Mouse (Mus musculus) embryo, embryonic 9.5 days (tissue): ENCODE data around the gene Apoa2.

ENCODE experiments used
- DNase-seq: peaks from one replicate; pipeline ENCODE4 v3.0.0-alpha.2; 2017; ENCODE audit errors: extremely low spot score

The Apoa2 gene

DNA sequence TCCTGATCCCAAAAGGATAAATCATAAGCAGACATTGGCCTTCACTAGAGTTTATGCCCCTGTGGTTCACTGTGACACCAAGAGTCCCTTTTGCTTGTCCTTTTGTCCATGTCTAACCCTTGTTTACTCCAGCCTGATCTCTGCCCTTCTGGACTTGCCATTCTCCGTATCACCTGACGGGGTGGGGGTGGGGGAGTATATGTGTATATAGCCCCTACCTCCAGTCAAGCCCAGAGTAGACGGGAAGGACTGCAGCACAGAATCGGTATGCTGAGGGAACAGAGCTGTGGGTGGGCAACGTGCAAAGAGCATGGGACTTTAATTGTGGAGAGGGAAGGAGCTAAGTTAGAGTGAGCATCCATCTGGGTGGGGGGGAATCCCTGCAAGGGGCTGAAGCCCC, at the start of gene Apoa2:
Gene Apoa2, plus strand, starts transcription at position 198 of the 400 bp plus-strand sequence.
- no peak for DNase-seq

DNA sequence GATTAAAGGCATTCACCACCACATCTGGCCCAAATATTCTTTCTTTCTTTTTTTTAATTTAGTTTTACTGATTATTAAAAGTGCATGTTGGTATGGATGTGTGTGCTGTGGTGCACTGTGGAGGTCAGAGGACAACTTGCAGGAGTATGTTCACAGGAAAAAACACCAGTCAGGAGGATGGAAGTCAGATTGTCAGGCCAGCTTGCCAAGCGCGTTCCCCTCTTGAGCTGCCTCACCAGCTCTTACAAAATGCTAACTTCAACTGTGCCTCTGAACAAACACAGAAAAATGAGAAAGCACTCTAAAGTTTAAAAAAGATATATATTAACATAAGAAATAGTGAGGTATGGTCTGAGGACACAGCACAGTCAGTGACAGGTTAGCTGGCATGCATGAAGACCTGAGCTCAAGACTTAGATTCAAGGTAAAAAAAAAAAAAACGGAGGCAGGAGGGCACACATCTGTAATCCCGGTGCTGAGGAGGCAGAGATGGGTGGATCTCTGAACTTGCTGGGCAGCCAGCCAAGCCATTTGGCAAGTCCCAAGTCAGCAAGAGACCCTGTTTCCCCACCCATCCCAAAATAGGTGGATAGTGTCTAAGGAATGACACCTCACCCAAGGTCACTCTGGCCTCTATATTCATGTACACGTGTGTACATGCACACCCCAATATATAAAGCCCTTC, 45.2 kb upstream of the Apoa2 start:
- no peak for DNase-seq

DNA sequence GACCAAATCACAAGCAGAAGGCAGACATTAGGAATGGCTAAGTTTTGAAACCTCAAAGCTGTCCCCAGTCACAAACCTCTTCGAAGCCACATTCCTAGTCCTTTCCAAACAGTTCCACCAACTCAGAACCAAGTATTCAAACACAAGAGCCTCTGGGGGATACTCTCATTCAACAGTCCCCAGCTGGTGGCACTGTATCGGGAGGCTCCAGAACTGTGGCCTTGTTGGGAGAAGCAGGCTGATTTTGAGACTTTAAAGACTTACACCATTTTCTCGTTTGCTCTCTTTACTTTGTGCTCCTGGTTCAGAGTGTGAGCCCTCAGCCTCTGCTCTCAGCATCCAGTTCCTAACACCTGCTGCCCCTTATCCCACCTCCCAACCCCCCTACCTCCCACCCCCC, 41.8 kb upstream of the Apoa2 start:
- no peak for DNase-seq

DNA sequence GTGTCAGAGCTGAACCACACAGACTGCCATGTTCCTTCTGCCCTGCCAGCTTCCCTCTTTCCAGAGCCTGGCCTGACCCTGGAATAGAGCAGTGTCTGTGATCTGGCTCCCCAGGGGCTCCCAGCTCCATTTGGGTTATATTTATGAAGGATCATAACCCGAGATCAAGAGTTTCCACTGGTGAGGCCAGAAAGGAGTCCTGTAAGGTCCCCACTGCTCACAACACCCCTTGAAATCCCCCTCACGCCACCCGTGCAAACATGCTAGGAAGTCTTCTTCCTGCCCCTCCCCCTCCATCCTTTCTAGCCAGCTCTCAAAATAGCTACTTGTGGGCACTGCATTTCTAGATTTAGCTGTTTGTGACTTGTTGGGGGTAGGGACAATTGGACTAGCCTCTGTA, 41.2 kb upstream of the Apoa2 start:
- DNase-seq, result no peak

DNA sequence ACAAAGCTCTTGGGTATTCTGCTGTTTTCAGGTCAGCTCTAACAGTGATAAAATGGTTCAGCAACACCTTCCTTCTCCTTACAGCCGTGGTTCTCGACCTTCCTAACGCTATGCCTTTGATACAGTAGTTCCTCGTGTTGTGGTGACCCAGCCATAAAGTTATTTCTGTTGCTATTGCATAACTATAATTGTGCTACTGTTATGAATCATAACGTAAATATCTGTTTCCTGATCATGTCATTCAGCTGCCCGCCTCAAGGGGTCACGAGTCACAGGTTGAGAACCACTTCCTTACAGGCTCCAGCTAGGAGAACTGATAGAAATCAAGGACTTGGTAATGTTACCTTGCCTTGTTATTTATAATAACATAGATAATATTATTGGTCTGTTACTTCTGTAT, 40.5 kb upstream of the Apoa2 start:
- DNase-seq, result no peak

DNA sequence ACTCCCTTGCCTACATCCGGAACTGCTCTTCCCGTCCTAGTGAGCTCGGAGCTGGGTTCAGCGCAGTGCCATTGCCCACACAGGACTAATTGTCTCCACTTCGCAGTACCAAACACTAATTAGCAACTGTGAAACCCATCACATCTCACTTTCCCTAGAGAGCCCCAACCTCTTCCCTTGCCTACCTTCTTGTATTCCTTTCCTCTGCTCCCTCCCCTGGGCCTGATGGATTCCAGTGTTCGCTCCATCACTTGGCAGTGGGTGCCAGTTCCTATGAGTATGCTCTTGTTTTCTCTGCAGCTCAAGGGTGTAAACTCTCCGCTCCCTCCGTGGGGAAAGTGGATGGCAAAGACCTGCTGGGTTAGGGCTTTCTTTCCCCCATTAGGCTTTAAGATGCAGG, 39.2 kb upstream of the Apoa2 start:
- no peak for DNase-seq

DNA sequence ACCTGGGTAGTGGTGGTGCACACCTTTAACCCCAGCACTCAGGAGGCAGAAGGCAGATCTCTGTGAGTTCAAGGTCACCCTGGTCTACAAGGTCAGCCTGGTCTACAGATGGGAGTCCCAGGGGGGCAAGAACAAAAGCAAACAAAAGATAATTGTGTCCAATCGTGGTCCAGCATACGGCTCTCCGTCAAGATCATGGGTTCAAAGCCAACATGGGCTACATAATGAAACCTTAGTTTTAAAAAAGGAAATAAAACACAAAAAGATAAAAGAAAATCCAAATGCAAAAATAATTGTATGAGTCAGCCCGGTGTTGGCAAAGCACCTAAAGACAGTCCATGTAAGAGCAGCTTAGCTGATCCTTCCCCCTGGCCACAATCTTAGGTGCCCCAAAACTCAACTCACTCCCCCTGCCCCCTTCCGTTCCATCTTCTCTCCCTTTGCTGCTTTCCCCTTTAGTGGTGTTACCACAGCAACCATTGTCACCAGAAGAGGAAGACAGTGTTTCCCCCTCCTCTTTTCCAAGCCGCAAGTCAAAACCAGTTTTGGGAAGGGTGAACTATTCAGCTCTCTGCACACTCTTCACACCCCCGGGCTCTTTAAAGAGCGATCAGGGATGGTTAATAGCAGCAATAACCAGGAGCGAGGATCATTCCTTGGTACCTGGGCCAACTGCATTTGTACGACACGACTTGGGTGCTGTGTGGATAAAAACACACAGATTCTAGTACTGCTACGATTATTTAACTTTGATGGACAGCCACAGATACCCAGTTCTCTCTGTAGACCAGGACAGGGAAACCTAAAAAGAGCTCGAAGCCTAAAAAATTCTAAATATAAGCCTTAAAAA, 36.8 kb upstream of the Apoa2 start:
- DNase-seq, result peak; percentile 48

DNA sequence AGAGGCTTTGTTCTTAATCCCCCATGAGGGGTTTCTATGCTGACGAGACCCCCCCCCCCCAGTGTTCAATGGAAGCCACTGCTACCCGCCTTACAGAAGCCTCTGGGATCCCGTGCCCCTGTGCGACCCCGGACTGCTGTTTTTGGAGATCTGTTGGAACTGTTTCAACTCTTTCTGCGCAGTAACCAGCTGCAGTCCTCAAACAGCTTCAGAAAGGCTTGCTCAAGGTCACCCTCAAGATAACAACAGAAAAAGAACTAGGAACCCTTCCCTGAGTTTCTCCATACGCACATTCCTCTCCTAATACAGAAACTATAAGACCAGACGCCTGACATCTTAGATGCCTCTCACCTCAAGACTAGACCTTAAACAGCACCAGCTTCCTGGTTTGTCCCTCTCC, 35.8 kb upstream of the Apoa2 start:
- DNase-seq, result peak; percentile 36

DNA sequence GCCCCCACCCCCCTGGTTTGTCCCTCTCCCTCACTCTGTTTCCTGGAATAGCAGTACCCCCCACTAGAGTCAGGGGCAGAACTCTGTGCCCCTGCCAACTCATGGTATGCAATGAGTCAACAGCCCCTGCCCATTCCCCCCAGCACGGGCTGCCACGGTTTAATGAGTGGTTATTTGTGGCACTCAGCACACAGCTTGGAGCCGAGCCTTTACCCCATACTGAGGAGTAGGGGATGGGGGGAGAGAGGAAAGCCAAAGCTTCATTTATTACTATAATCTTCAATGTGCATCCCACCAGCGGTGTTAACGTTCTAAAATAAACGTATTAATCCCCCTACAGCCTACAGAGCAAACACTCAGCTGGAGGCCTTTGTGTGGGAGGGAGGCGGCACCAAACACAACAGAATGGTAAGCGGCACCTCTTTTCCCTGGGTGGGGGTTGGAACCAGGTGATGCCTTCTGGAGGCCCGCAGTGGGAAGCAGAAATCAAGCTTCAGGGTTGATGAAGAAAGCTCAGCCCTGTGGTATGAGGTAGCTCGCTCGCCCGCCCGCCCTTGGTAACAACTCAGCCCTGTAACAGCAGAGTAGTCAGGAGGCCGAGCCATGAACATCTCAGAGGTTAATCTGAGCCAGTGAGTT, 35.3 kb upstream of the Apoa2 start:
- no peak for DNase-seq

DNA sequence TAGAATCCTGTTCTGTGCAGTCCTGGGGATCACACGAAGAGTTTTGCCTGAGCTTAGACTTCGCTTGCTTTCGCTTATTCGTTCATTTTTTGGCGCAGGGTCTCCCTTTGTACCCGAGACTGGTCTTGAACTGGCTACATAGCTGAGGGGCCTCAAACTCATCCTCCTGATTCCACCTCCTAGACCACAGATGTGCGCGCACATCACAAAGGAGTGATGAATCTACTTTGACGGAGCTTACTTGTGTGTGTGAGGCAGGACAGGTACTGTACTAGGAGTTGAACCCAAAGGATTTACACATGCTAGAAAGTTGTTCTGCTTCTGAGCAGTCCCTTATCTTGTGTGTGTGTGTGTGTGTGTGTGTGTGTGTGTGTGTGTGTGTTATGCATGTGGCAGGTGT, 34.0 kb upstream of the Apoa2 start:
- DNase-seq, result no peak

DNA sequence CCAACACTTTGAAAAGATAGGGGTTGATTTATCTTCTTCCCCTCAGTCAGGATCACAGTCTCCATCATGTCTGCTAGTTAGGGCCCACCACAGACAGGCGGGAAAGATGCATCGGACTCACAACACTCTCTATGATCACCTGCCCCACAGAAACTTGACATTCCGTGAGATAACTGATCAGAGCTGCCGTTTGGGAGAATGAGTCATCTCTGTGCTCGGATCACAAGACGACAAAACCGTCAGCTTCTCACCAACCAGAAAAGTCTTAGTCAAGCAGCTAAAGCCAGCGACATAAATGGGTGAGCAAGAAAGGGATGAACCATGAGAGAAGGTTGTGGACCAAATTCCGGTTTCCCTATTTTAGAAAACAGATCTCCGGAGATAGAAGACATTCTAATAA, 32.6 kb upstream of the Apoa2 start:
- DNase-seq, result no peak

DNA sequence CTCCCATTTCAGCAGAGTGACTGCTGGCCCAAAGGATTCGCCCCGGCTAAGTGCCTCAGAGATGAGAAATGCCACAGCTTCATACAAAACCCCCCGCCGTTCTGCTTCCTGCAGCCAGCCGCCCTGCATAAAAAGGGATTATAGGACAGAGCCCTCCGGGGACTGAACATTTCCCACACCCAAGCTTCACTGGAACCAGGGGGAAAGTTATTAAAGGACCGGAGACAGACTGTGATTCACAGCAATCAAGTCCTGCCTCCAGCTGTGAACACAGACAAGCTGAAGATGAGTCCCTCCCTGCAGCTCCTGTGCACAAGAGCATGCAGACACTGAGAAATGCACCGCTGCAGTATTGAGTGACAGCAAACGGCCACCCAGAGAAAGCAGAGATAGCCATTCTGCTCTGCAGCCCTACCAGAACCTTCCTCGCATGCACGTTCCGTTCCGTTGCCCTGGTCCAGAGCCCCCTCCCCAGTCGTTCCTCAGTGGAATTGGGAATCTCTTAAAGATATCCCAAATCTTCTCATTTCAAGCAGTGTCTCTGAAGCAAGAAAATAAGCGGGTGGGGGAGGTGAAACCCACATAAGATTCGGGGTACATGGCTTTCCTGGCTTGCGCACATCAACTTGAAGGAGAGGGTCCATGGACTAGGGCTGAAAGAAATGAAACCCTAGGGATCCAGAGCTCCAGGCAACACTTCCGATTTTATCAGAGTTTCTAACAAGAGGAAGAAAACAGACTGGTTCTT, 31.6 kb upstream of the Apoa2 start:
- DNase-seq, result peak; percentile 34

DNA sequence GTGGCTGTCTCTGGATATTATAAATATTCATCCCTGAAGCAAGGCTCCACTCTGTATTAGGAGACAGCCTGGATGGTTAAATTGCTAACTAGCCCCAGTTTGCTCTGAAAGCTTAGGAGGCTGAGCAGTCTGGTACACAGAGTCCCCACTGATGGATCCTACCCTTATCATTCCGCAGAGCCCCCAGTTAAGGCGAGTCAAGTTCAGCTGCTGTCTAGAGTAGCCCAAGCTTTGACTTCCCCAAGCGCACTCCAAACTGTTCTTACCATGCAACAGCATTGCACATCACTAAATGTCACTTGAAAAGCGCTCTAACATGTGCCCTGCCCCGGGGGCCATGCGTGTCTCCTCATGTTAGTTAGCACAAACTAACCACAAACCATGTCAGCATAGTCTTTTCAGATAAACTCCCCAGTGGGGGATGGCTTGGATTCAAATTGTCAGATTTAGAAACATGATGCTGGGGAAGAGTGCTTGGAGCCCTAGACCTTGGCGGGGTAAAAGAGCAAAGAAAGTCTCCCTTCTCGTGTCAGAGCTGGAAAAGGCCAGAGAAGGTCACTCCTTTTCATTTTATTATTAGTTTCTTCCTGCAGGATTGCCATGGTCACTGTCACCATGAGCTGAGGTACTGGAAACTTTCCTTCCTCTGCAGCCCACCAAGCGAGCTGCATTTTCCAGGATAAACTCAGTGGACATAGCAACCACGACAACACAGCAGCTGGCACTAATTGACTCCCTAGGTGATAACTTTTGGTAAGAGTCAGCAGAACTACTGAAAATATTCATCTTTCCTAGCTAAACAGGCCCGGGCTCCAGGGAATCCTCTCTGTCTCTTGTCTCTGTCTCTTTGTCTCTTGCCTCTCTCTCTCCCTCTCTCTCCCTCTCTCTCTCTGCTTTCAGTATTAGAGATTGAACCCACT, 30.7 kb upstream of the Apoa2 start:
- no peak for DNase-seq

DNA sequence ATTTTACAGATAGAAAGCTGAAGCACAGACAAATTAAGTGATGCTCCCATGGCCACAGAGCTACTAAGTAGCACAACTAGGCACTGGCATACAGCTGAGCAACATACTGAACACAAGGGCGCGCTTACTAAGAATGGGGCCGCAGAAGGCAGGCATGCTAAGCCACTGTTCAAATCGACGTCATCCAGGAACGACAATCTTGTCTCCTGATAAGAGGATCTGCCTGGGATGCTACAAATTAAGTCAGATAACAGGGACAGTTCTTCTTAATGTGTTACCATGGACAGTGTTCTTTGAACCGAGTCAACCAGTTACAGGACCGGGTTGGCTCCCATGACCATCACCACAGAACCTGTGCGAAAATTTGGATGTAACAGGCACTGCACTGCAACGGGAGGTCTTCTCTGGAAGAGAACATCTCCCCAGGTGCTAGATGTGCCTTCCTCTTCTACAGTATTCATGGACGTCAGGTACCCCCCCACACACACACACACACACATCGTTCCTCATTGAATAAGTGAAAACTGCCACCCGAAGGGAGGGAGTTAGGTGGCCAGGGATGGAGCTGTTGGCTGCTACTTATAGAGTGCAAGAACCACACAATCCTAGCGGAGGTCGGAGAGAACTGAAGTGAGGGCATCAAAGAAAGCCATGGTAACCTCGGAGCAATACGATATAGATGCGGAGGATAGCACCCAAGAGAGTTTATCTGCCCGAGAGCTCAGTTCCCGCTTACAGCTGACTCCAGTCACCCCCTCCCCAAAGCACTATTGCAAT, 29.6 kb upstream of the Apoa2 start:
- DNase-seq, result no peak

DNA sequence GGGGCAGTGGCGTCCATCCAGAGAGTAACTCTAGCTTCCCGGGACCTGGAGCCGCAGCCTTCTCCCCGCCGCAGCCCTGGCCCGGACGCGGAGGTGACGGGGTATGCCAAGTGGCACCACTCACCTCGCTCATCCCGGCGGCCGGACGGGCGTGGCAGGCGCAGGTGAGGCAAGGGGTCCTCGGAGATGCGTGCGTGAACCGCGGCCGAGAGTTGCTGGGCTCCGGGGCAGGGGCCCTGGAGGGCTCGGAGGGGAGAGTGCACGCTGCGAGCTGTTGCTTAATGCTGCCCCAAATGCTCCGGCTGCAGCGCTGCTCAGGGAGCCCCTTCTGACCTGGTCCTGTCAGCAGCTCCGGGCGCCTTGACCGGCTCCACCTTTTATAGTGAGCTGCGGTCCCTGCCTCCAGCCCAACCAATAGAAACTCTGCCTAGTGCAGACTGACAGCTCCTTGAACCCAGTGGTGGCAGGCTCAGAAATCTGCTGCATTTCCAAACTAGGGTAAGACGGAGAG, 28.9 kb upstream of the Apoa2 start, which contains the start of gene Pcp4l1:
Gene Pcp4l1, minus strand, starts transcription at position 382 of the 511 bp plus-strand sequence.
- peak; percentile 66 for DNase-seq

DNA sequence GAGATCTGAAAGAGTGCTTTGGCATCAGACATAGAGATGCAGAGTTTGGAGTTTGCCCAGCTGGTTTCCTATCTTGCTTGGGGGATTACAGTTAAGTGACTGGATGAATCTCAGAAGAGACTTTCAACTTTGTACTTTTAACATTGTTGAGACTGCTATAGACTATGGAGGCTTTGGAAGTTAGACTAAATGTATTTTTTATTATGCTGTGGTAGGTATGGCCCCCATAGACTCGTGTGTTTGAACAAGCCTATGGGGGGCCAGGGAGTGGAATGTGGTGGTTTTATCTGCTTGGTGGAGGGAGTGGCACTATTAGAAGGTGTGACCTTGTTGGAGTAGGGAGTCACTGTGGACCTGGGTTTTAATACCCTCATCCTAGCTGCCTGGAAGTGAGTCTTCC, 25.3 kb upstream of the Apoa2 start:
- DNase-seq, result no peak

DNA sequence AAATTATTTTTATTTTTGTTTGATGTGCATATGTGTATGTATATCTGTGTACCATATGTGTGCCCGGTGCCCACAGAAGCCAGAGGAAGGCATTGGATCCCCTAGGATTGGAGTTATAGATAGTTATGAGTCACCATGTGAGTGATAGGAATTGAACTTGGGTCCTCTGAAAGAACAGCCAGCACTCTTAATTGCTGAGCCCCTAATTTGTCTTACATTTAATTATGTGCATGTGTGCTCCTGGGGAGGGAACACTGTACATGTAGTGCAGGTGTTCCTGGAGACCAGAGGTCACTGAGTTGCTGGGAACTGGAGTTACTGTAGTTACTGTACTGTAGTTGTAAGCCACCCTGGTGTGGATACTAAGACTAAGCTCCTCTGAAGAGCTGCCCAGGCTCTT, 24.1 kb upstream of the Apoa2 start:
- DNase-seq, result no peak

DNA sequence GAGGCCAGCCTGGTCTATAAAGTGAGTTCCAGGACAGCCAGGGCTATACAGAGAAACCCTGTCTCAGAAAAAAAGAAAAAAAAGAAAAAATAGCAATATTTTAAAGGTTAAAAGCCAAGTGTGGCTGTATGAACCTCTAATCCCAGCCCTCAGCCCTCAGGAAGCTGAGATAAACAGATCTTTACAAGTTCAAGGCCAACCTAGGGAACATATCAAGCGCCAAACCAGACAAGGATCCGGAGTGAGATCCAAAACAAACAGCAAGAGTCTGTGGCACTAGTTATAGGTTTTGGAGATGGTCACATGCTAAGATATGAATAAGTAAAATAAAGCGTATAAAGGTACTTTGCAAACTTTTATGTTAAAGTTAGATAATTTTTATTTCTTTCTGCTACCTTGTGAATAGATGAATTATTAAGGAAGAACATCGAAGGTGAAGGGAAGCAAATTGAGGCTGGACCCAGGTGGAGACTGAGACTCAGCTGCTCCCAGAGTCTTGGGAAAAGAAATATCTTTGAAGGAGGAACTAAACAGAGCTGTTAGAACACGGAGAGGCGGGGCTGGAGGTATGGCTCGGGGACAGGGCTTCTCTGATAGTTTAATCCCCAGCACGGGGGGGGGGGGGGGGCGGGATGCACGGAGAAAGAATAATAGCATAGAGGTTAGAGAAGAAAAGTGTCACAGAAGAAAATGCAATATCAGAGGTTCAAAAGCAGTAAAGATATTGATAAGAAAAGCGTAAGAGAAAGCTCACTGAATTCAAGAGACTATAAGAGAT, 21.2 kb upstream of the Apoa2 start:
- no peak for DNase-seq

DNA sequence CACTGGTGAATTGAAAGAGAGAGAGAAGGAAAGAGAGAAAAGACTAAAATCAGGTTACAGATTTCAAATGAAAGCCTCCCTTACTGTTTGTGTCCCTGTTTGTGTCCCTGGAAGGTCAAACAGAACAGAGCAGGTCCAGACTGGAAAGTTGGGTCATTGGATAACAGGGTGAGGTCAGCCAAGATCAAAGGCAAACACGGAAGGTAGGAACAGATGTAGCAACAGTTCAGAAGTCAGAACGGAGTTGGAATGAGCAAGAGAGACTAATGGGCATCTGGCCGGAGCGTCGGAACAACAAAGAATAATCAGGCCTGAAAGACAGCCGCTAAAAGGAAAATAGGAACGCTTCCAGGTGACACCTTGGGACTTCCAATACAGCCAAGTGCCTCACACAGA, 20.6 kb upstream of the Apoa2 start:
- no peak for DNase-seq
